Mouse (Mus musculus) urinary bladder, postnatal 14 days (tissue): ENCODE data around the gene Ssb.
A peak's percentile ranks its signal among the peaks of the same experiment; 100 is the strongest.

Experiments
- DNase-seq: peaks from one replicate; pipeline ENCODE4 v3.0.0; 2021; ENCODE audit warnings: low spot score

The Ssb gene

GRCm38 (mm10) chr2:69861485-69862091 is at the start of gene Ssb:
Gene Ssb (plus strand): TSS chr2:69861562.
- peak; percentile 96 for DNase-seq

GRCm38 (mm10) chr2:69816575-69816974 is 44.8 kb upstream of the Ssb start:
- DNase-seq, result no peak

GRCm38 (mm10) chr2:69818350-69819085 is 42.8 kb upstream of the Ssb start:
- DNase-seq, result no peak

- DNase-seq, result no peak
Measured at GRCm38 (mm10) chr2:69820201-69820600, 41.2 kb upstream of the Ssb start.

GRCm38 (mm10) chr2:69821711-69822110 is 39.7 kb upstream of the Ssb start, which contains the start of gene Klhl23:
Gene Klhl23 (plus strand): TSS chr2:69821944.
- DNase-seq, result peak; percentile 6

GRCm38 (mm10) chr2:69822361-69823128 is 38.8 kb upstream of the Ssb start:
- DNase-seq, result peak; percentile 38

- DNase-seq, result no peak
Measured at GRCm38 (mm10) chr2:69823129-69823677, 38.2 kb upstream of the Ssb start.

- no peak for DNase-seq
Measured at GRCm38 (mm10) chr2:69825898-69826297, 35.5 kb upstream of the Ssb start.

- no peak for DNase-seq
Measured at GRCm38 (mm10) chr2:69826380-69826779, 35.0 kb upstream of the Ssb start.

- DNase-seq, result peak; percentile 31
Measured at GRCm38 (mm10) chr2:69828031-69828430, 33.3 kb upstream of the Ssb start.

GRCm38 (mm10) chr2:69829680-69830079 is 31.7 kb upstream of the Ssb start:
- no peak for DNase-seq

GRCm38 (mm10) chr2:69830116-69830515 is 31.2 kb upstream of the Ssb start:
- no peak for DNase-seq

GRCm38 (mm10) chr2:69837244-69837967 is 24.0 kb upstream of the Ssb start:
- DNase-seq, result no peak

GRCm38 (mm10) chr2:69837996-69838395 is 23.4 kb upstream of the Ssb start:
- DNase-seq, result no peak

- DNase-seq, result no peak
Measured at GRCm38 (mm10) chr2:69838707-69839106, 22.7 kb upstream of the Ssb start.

GRCm38 (mm10) chr2:69840261-69840660 is 21.1 kb upstream of the Ssb start:
- no peak for DNase-seq

- no peak for DNase-seq
Measured at GRCm38 (mm10) chr2:69849215-69849614, 12.1 kb upstream of the Ssb start.

- no peak for DNase-seq
Measured at GRCm38 (mm10) chr2:69851427-69852058, 9.8 kb upstream of the Ssb start.

GRCm38 (mm10) chr2:69856392-69856791 is 5.0 kb upstream of the Ssb start:
- DNase-seq, result peak; percentile 56

- DNase-seq, result no peak
Measured at GRCm38 (mm10) chr2:69857882-69858281, 3.5 kb upstream of the Ssb start.

GRCm38 (mm10) chr2:69860972-69861452 is 350 bp upstream of the Ssb start:
- peak; percentile 22 for DNase-seq
